Mouse (Mus musculus): ENCODE measurements around the gene Grifin. TPM values are rescaled to one million over a fixed set of nuclear protein-coding genes. Genes with fewer than 3 reads are reported as not detected.

Gene Grifin
- polyA plus RNA-seq (2016; fragmentation: Nextera tagmentation; extraction: Ambion mirVana): not detected in 2 replicates

DNA sequence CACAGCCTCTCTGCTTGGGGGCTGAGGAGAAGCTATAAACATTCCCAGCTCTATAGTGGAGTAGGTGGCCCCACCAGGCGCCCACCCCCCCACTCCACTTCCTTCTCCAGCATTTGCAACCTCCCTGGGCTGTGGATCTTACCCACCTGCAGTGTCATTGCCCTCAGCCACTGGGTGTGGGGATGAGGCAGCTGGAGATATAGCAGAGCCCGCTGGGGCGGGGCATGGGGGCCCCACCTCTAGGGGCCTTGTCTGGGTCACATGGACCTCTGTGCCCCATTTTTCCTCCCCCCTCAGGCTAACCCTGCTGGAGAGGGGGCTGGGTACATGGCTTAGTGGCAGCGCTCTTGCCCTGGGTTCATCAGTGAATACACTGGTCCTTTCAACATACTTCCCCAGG is at the start of gene Grifin:
Grifin (minus strand) TSS at position 176 of the 400 bp plus-strand sequence.
- H3K36me3 ChIP-seq (replicated peaks): no peaks in the 10 kb centered on the region
- no peaks in the 10 kb centered on the region for H3K9me3 ChIP-seq
- peaks cover 52% of the 10 kb centered on the region for H3K4me1 ChIP-seq
- no peaks in the 10 kb centered on the region for H3K27me3 ChIP-seq (replicated peaks; ENCODE audit: low read depth, poor library complexity, severe bottlenecking)
- WGBS: 81% methylated on average over 4 of the region's 4 CpGs
- H3K4me3 ChIP-seq: no peak within 1 kb of the TSS
- H3K27ac ChIP-seq (replicated peaks): peak within 1 kb of the TSS; percentile 76
- DNase-seq (ENCODE audit: low spot score): no peak

DNA sequence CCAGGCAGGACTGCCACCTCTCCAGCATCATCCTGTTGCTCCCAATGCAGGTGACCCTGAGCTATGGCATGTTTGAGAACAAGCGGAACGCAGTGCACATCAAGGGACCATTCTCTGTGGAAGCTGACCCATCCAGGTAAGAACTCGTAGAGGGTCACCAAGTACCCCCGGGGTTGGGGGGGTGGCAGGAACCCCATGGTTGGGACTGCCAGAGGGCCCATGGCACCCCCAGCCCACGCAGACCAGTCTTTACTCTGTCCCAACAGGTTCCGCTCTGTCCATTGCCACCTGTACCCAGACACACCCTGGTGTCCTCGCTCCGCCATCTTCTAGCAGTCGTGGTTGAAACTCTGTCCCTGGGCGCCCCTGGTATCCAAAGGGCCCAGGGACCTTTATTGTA is 49.3 kb upstream of the Grifin start:
- H3K4me3 ChIP-seq: no peak overlapping the region
- WGBS: 95% methylated on average over 10 of the region's 10 CpGs
- H3K9me3 ChIP-seq: no peaks in the 10 kb centered on the region
- no peak for DNase-seq (ENCODE audit: low spot score)
- H3K27me3 ChIP-seq (replicated peaks; ENCODE audit: low read depth, poor library complexity, severe bottlenecking): peaks cover 43% of the 10 kb centered on the region
- peaks cover 56% of the 10 kb centered on the region for H3K36me3 ChIP-seq (replicated peaks)
- no peak overlapping the region for H3K27ac ChIP-seq (replicated peaks)
- peaks cover 50% of the 10 kb centered on the region for H3K4me1 ChIP-seq

DNA sequence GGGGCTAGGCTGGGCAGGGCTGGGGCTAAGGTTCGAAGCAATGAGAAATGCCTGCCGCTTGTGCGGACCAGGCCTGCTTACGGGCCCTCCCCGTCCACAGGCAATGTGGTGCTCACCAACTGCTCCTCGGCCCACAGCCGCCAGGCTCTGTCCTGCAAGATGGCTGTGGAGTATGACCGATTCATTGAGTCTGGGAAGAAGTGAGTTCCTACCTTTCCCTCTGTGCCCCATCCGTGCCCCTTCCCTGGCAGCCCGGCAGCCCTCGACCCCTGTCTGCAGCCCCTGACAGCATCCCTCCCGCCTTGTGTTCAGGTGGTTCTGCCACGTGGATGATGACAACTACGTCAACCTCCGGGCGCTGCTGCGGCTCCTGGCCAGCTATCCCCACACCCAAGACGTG is 47.3 kb upstream of the Grifin start:
- peak overlapping the region; percentile 72 for H3K4me3 ChIP-seq
- peak overlapping the region; percentile 88 for H3K27ac ChIP-seq (replicated peaks)
- H3K27me3 ChIP-seq (replicated peaks; ENCODE audit: low read depth, poor library complexity, severe bottlenecking): peaks cover 63% of the 10 kb centered on the region
- 38% methylated on average over 18 of the region's 18 CpGs for WGBS
- DNase-seq (ENCODE audit: low spot score): no peak
- H3K4me1 ChIP-seq: peaks cover 70% of the 10 kb centered on the region
- H3K36me3 ChIP-seq (replicated peaks): peaks cover 48% of the 10 kb centered on the region
- H3K9me3 ChIP-seq: no peaks in the 10 kb centered on the region

DNA sequence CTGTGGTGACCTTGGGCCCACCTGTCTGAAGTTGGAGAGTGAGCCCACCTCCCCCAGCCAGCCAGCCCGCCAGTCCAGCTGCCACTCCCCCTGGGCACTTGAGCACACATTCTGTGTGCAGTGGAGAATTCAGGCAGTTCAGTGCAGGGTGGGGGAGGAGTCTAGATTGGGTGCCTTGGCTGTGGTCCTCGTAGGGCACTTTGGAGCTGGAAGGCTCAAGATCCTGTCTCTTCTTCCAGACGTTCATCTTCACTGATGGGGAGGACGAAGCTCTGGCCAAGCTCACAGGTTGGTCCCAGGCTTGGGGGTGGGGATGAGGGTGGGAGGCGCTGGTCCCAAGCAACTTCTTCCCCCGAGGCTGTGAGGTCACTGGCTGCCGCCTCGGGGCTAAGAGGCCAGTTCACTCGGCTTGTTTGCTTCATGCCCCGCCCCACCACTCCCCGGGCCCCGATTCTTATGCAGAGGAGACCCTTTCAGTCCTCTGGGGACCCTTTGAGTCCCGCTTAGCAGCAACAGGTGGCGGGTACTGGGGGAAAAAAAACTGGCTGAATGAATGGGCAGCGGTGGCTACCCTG is 46.8 kb upstream of the Grifin start:
- peak overlapping the region; percentile 72 for H3K4me3 ChIP-seq
- DNase-seq (ENCODE audit: low spot score): peak; percentile 63
- H3K27me3 ChIP-seq (replicated peaks; ENCODE audit: low read depth, poor library complexity, severe bottlenecking): peaks cover 68% of the 10 kb centered on the region
- H3K36me3 ChIP-seq (replicated peaks): peaks cover 43% of the 10 kb centered on the region
- H3K27ac ChIP-seq (replicated peaks): peak overlapping the region; percentile 88
- H3K9me3 ChIP-seq: no peaks in the 10 kb centered on the region
- WGBS: 10% methylated on average over 15 of the region's 15 CpGs
- H3K4me1 ChIP-seq: peaks cover 72% of the 10 kb centered on the region

DNA sequence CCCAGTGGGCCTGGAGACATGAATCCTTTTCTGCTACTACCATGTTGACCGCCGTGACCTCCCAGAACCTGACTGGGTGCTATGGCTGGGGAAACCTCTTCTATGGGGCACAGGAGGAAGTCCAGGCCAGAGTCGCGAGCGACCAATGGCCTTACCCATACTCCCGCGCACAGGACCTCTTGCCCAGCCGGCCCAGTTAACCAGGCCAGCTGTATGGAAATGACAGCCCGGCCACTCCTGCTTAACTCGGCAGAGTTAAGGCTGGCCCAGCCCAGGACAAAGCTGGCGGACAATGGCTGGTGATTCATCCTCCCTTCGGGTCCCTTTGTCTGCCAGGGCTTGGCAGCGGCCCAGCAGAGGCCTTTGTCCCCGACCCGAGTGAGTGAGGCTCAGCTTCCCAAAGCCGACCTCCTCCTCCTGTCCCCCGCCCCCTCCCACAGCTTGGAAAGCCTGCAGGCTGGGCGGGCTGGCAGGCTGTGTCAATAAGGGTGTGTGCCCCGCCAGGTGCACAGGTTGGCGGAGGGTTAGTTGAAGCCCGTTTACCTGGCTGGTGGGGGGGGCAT is 46.2 kb upstream of the Grifin start:
- Histone ChIP-seq H3K27me3 (replicated peaks; ENCODE audit: low read depth, poor library complexity, severe bottlenecking) (peaks cover 74% of the 10 kb centered on the region), H3K4me3 (peak overlapping the region; percentile 72), H3K27ac (replicated peaks) (peak overlapping the region; percentile 88), H3K9me3 (no peaks in the 10 kb centered on the region), H3K36me3 (replicated peaks) (peaks cover 37% of the 10 kb centered on the region), H3K4me1 (peaks cover 72% of the 10 kb centered on the region)
- peak; percentile 77 for DNase-seq (ENCODE audit: low spot score)
- 5% methylated on average over 21 of the region's 21 CpGs for WGBS

DNA sequence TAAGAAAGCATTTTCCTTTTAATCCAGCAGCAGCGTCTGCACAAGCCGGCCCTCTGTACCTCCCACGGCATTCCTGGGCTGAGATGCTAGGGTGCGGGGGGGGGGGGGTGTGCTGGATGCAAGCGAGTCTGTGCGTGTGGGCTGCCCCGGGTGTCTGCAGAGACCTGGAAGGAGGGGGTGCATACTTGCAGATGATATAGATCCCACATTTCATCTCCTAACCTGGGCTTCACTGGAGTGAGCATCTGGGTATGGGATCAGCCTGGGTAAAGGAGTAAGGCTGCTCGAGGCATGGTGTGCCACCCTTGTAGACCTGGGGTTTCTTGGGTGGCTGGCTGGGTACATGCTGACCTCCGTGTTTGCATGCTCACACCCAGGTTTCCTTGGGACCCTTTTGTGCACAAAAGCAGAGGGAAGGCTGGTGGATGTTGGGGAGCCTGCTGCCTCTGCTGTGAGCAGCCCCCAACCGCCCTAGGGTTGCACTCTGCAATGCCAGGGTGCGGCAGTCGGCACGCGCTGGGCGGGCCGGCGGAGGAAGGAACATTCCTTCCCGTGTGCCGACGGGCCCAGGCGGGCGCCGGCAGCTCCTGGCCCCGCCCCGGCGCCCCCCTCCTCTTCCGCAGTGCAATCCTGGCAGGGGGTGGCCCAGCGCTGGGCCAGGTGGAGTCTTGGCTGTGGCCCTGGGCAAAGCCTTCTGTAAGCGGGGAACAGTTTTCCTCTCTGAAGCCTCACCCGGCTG is 45.6 kb upstream of the Grifin start:
- Histone ChIP-seq H3K27me3 (replicated peaks; ENCODE audit: low read depth, poor library complexity, severe bottlenecking) (peaks cover 80% of the 10 kb centered on the region), H3K4me3 (peak overlapping the region; percentile 72), H3K27ac (replicated peaks) (peak overlapping the region; percentile 88), H3K36me3 (replicated peaks) (peaks cover 36% of the 10 kb centered on the region), H3K4me1 (peaks cover 78% of the 10 kb centered on the region), H3K9me3 (no peaks in the 10 kb centered on the region)
- 1% methylated on average over 30 of the region's 30 CpGs for WGBS
- peak; percentile 71 for DNase-seq (ENCODE audit: low spot score)

DNA sequence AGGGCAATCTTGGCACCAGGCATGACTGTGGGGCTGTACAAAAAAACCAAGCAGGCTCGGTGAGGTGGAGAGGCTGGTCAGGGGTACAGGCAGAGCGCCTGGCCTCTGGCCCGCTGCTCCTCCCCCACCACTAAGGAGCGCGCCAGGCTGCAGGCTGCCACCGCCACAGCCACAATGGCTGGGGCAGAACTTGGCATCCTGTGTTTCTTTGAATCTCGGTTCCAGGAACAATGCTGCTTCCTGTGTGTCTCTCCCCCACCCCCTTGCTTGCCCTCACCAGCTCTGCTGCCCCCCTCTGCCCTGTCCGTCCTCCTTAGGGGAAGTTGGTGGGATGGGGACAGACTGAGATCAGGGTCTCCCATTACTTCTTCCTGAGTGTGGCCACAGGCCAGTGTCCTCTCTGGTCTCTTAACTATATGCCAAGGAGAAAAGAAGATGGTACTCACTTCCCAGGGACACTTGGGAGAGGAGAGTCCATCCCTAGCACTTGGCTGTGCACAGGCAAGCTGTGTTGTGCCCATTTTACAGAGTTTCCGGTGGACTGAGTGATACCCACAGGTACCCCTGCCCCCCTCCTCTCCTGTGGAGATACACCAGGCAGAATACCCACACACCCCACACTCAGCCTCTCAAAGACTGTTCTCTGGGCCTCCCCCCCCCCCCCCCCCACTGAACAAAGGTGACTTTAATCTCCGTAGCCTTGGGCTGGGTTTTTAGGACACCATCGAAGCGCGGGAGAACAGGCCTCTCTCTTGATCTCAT is 44.8 kb upstream of the Grifin start:
- peaks cover 86% of the 10 kb centered on the region for H3K4me1 ChIP-seq
- WGBS: 6% methylated on average over 13 of the region's 13 CpGs
- DNase-seq (ENCODE audit: low spot score): no peak
- H3K4me3 ChIP-seq: peak overlapping the region; percentile 72
- H3K27me3 ChIP-seq (replicated peaks; ENCODE audit: low read depth, poor library complexity, severe bottlenecking): peaks cover 88% of the 10 kb centered on the region
- peak overlapping the region; percentile 88 for H3K27ac ChIP-seq (replicated peaks)
- H3K9me3 ChIP-seq: no peaks in the 10 kb centered on the region
- H3K36me3 ChIP-seq (replicated peaks): peaks cover 29% of the 10 kb centered on the region

DNA sequence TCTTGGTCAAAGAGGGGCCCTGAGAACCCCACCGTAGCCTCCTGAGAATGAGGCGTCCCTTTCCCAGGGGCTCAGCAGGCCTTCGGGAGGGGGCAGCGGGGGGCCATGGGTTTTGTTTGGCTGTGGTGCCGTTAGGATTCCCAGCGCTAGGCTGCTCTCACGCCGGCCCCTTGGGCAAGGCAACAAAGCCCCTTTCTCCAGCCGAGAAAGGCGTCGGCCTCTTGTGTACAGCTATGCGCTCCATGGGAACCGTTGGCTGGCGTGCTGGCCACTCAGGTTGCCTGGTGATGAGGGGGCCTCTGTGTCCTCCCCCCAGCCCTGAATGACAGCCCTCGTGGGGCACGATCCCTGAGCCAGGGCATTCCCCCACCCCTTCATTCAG is 43.8 kb upstream of the Grifin start:
- peaks cover 89% of the 10 kb centered on the region for H3K4me1 ChIP-seq

DNA sequence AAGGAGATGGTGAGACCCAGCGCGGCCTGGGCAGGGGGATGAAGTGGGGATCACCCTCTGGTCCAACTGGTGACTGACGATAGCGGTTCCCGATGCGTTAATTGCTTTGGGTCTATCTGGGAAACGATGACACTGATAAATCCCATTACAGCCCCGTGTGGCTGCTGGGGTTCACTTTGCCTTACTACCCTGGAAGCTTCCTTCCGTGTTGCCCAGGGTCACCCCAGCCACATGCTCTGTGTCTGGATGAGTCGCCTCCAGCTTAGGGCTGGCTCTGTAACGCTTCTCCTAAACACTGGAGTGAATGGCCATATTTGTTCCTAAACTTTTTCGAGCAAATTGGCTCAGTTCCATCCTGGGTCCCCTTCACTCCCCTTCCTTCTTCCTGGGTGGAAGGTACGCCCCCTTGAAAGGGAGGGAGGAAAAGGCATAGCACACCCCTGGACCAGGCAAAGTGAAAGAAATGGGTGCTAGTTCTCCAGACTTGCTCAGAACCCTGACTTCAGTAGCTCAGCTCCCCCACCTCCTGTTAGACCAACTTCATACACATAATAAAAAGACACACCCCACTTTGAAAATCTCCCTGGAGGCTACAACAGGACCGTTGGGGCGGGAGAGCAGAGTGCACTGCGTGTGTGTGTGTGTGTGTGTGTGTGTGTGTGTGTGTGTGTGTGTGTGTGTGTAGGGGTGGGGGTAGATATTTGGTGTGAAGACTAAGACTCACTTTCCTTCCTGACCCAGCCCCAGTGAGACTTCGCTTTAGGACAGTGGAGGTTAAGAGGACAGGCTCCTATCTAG is 43.2 kb upstream of the Grifin start:
- Histone ChIP-seq H3K27me3 (replicated peaks; ENCODE audit: low read depth, poor library complexity, severe bottlenecking) (peaks cover 90% of the 10 kb centered on the region), H3K4me1 (peaks cover 89% of the 10 kb centered on the region), H3K36me3 (replicated peaks) (peaks cover 12% of the 10 kb centered on the region), H3K4me3 (peak overlapping the region; percentile 72), H3K27ac (replicated peaks) (peak overlapping the region; percentile 88), H3K9me3 (peaks cover 2% of the 10 kb centered on the region; the same call in 1 of the 2 replicates)
- no peak for DNase-seq (ENCODE audit: low spot score)
- under 1% methylated on average over 17 of the region's 17 CpGs for WGBS

More for the DNA sequence above, 43.8 kb upstream of the Grifin start:
- peak; percentile 66 for DNase-seq (ENCODE audit: low spot score)
- Histone ChIP-seq H3K4me3 (peak overlapping the region; percentile 72), H3K27me3 (replicated peaks; ENCODE audit: low read depth, poor library complexity, severe bottlenecking) (peaks cover 95% of the 10 kb centered on the region), H3K36me3 (replicated peaks) (peaks cover 18% of the 10 kb centered on the region), H3K27ac (replicated peaks) (peak overlapping the region; percentile 88), H3K9me3 (peaks cover 2% of the 10 kb centered on the region; the same call in 1 of the 2 replicates)
- WGBS: under 1% methylated on average over 16 of the region's 16 CpGs

DNA sequence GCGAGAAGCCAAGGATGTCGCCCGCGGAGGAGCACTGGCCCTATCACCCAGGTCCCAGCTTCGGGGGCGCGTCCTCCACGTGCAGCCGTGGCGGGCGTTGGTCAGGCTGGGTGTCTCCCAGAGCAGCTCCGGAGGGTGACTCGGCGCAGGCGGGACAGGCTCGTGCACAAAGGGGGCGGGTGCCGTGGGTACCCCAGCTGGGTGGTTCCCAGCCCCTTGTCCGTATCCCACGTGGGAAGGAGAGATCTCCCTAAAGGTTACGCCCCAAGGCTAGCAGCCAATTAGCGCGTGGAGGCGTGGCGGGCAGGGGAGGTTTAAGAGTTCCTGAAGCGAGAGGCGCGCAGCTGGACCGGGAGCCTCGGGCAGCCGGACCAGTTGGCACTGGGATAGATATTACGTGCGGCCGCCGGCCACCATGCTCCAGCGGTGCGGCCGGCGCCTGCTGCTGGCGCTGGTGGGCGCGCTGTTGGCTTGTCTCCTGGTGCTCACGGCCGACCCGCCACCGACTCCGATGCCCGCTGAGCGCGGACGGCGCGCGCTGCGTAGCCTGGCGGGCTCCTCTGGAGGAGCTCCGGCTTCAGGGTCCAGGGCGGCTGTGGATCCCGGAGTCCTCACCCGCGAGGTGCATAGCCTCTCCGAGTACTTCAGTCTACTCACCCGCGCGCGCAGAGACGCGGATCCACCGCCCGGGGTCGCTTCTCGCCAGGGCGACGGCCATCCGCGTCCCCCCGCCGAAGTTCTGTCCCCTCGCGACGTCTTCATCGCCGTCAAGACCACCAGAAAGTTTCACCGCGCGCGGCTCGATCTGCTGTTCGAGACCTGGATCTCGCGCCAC is 42.3 kb upstream of the Grifin start, which contains the start of gene Lfng:
Lfng (plus strand) TSS at position 320 of the 835 bp plus-strand sequence.
- Histone ChIP-seq H3K4me1 (peaks cover 85% of the 10 kb centered on the region), H3K4me3 (peak within 1 kb of the TSS; percentile 72), H3K36me3 (replicated peaks) (peaks cover 4% of the 10 kb centered on the region; the same call in 1 of the 2 replicates), H3K27me3 (replicated peaks; ENCODE audit: low read depth, poor library complexity, severe bottlenecking) (peaks cover 82% of the 10 kb centered on the region), H3K9me3 (peaks cover 2% of the 10 kb centered on the region; the same call in 1 of the 2 replicates), H3K27ac (replicated peaks) (peak within 1 kb of the TSS; percentile 88)
- DNase-seq (ENCODE audit: low spot score): peak; percentile 92
- WGBS: under 1% methylated on average over 91 of the region's 91 CpGs

DNA sequence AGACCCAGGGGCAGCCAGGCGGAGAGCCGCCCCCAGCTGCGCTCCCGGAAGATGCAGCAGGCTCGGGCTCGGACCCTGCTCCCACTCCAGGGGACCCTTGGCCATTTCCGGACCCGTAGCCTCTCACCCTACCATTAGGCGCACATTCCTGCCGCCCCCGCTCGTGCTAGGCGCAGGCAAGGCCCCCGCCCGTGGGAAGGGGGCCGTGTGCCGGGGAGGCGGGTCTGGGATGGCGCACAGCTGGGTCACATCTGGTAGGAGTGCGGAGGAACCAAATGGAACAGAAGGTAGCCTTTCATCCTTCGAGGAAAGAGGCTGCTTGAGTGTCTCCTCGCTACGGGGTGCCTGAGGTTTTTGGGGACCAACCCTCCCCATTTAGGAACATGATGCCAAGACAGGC is 41.5 kb upstream of the Grifin start:
- 0% methylated on average over 23 of the region's 23 CpGs for WGBS
- Histone ChIP-seq H3K4me1 (peaks cover 81% of the 10 kb centered on the region), H3K4me3 (peak overlapping the region; percentile 72), H3K27ac (replicated peaks) (peak overlapping the region; percentile 88), H3K27me3 (replicated peaks; ENCODE audit: low read depth, poor library complexity, severe bottlenecking) (peaks cover 74% of the 10 kb centered on the region), H3K9me3 (peaks cover 2% of the 10 kb centered on the region; the same call in 1 of the 2 replicates), H3K36me3 (replicated peaks) (no peaks in the 10 kb centered on the region)
- peak; percentile 59 for DNase-seq (ENCODE audit: low spot score)

All from embryonic facial prominence, embryonic 10.5 days (tissue).